Mouse (Mus musculus) midbrain, embryonic 16.5 days (tissue): ENCODE results near the gene Gm21834. TPM values are rescaled to one million over a fixed set of nuclear protein-coding genes. Genes with fewer than 3 reads are reported as not detected.

Experiments used
- polyA plus RNA-seq: library from polyadenylated mRNA; unstranded; fragments of >200 nt; fragmentation: Nextera tagmentation; extraction: Ambion mirVana; gene quantifications from 2 replicates; pipeline ENCODE4 v1.2.1, GENCODE M21; 2015

Gm21834 gene
- polyA plus RNA-seq, 1 experiment from 2014 or later: not detected

Other genes with a start within 250 kb of the Gm21834 start
- gene Vmn2r120, start 196.7 kb downstream of the Gm21834 start, polyA plus RNA-seq: 0.01 TPM in 1 of 2 replicates, not detected in the other
- 2.9 and 3.5 TPM in 2 replicates for gene Cntnap5c, start 27.4 kb upstream of the Gm21834 start, polyA plus RNA-seq